Mouse (Mus musculus) C2C12 (cell line): Measurements from ENCODE around the gene Aff3.

Source experiments
- CEBPB ChIP-seq: IDR thresholded peaks from one replicate; pipeline ENCODE4 v1.6.1; 2011; ENCODE audit warnings: low read depth, mild to moderate bottlenecking, control low read depth, moderate library complexity
- CTCF ChIP-seq: IDR thresholded peaks from one replicate; pipeline ENCODE4 v1.5.1; 2011; ENCODE audit not compliant: control insufficient read depth, insufficient read depth, insufficient read length
- FOSL1 ChIP-seq: IDR thresholded peaks from one replicate; pipeline ENCODE4 v1.8.0; 2011; ENCODE audit warnings: mild to moderate bottlenecking, low read length; ENCODE audit not compliant: poor library complexity, insufficient read depth, severe bottlenecking
- MAX ChIP-seq: IDR thresholded peaks from one replicate; pipeline ENCODE4 v1.6.1; 2011; ENCODE audit warnings: mild to moderate bottlenecking, control low read depth
- MYOD1 ChIP-seq: IDR thresholded peaks from one replicate; pipeline ENCODE4 v1.6.1; 2011; ENCODE audit warnings: low read depth; ENCODE audit not compliant: control insufficient read depth, insufficient read length
- USF1 ChIP-seq: IDR thresholded peaks from one replicate; pipeline ENCODE4 v1.6.1; 2011; ENCODE audit warnings: low read depth, mild to moderate bottlenecking, control low read depth, moderate library complexity

DNA sequence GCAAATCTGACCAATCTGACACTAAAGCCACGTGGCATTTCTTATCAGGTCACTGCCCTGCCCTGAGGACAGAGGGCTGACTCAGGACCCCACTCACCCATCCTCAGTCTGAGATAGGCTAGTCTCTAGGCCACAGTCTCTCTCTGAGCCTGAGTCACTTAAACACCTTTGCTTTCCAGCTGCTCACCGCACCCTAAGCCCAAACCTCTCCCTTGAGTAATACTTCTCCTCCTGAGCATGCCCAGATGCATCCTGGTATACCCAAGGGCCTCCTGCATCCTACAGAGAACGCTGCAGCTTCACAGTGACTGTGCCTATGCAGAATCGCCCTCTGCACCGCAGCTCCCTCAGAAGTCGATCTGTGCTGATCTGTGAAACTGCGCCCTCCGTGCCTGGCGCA is 117.1 kb downstream of the Aff3 start:
- TF ChIP-seq CTCF, result no peak
- no peak for TF ChIP-seq MAX
- TF ChIP-seq MYOD1, result no peak
- TF ChIP-seq USF1, result no peak
- no peak for TF ChIP-seq FOSL1
- TF ChIP-seq CEBPB, result no peak
